Mouse (Mus musculus) brown adipose tissue, adult 24 weeks (tissue): Measurements from ENCODE around the gene Cd47. TPM values are rescaled to one million over a fixed set of nuclear protein-coding genes. Genes with fewer than 3 reads are reported as not detected.

Experiments
- H3K27ac ChIP-seq: fragments of 200-500 bp; replicated peaks from 2 replicates; pipeline ENCODE4 v1.5.1; 2012; ENCODE audit warnings: low read depth, mild to moderate bottlenecking, low read length
- H3K4me1 ChIP-seq: fragments of 200-500 bp; 2 replicates; pipeline ENCODE4 v1.6.1; 2012; ENCODE audit warnings: low read length, mixed read lengths; ENCODE audit not compliant: control insufficient read depth, insufficient read depth, insufficient read length
- H3K4me3 ChIP-seq: fragments of 200-500 bp; 2 replicates; pipeline ENCODE4 v1.5.1; 2012; ENCODE audit warnings: low read depth, mild to moderate bottlenecking, low read length, moderate library complexity; ENCODE audit not compliant: insufficient read depth
- polyA plus RNA-seq: library from polyadenylated mRNA; stranded (reverse); fragments of >200 nt; gene quantifications from 2 replicates; pipeline ENCODE4 v1.2.4, GENCODE M21; 2012; ENCODE audit not compliant: missing spikeins, insufficient read depth, insufficient read length

Gene Cd47
- polyA plus RNA-seq, 1 experiment, result 49.9 TPM

DNA sequence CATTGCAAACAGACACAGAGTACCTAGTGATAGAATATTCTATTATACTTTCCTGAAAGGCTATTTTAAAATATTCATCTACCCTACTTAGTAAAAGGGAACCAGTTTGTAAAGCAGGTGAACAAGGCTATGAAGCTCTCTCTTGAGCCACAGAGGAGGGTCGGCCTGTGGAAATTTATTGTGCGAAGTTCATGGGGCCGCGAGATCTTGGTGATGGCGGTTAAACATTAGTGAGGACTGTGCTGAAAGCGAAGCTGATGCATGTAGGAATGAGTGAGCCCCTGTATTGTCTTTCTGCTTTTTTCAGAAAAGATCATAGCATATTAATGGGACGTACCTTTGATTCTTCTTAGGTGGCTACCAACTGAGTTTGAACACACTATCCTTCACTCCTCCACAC, 147.3 kb downstream of the Cd47 start:
- Histone ChIP-seq H3K4me3 (no peak overlapping the region), H3K4me1 (peaks cover 5% of the 10 kb centered on the region; the same call in 1 of the 2 replicates)

DNA sequence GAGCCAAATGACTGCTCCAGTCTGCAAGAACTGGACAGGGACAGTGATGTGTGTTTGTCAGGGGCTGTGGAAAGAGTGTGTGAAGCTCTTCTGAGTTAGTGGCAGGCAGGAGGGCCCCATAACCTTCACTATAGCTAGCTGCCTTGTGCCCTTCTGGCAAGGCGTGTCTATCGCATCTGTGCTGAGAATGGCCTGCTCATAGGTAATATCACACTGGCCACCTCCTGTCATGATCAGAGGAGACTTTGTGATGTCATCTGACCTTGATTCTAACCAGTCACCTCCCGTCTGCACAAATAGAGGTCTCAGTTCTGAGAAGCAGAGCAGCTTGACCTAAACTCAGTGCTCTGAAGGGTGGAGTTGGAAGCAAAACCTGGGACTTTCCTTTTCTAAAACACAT, 148.0 kb downstream of the Cd47 start:
- no peak overlapping the region for H3K4me3 ChIP-seq
- H3K4me1 ChIP-seq, result peaks cover 6% of the 10 kb centered on the region; the same call in 1 of the 2 replicates
- no peak overlapping the region for H3K27ac ChIP-seq

More for the DNA sequence above, 147.3 kb downstream of the Cd47 start:
- no peak overlapping the region for H3K27ac ChIP-seq

- H3K4me3 ChIP-seq, result no peak overlapping the region
- no peak overlapping the region for H3K27ac ChIP-seq
- peaks cover 8% of the 10 kb centered on the region; the same call in 1 of the 2 replicates for H3K4me1 ChIP-seq
Observed at GRCm38 (mm10) chr16:49949261-49949660, 148.9 kb downstream of the Cd47 start.

GRCm38 (mm10) chr16:49950340-49950739, 150.0 kb downstream of the Cd47 start:
- peaks cover 10% of the 10 kb centered on the region; the same call in 1 of the 2 replicates for H3K4me1 ChIP-seq
- no peak overlapping the region for H3K4me3 ChIP-seq
- no peak overlapping the region for H3K27ac ChIP-seq

DNA sequence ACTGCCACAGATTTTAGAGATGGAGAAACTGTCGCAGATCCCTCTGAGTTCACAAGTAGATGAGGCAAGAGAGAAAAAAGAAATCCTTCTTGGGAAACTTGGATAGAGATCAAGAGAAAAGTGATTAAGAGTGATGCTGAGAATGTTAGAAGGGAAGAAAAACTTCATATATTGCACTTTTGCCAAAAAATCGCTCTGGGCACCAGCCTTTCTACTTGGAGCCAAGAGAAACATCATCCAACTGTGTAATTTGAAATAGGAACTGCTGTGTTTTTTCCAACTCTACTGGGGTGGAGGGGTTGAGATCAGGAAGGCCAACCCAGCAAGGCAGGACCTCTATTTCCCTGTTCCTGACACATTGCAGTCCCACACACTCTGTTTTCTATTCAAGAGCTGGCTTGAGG, 151.0 kb downstream of the Cd47 start:
- Histone ChIP-seq H3K4me3 (no peak overlapping the region), H3K27ac (peak overlapping the region; percentile 40; the same call in 1 of the 2 replicates), H3K4me1 (peaks cover 10% of the 10 kb centered on the region; the same call in 1 of the 2 replicates)

- H3K4me1 ChIP-seq, result peaks cover 10% of the 10 kb centered on the region; the same call in 1 of the 2 replicates
- no peak overlapping the region; the same call in 1 of the 2 replicates for H3K27ac ChIP-seq
- H3K4me3 ChIP-seq, result no peak overlapping the region
Observed at GRCm38 (mm10) chr16:49951925-49952523, 151.7 kb downstream of the Cd47 start.

- Histone ChIP-seq H3K4me3 (no peak overlapping the region), H3K27ac (peak overlapping the region; percentile 56), H3K4me1 (peaks cover 10% of the 10 kb centered on the region; the same call in 1 of the 2 replicates)
Observed at GRCm38 (mm10) chr16:49953817-49954216, 153.5 kb downstream of the Cd47 start.

DNA sequence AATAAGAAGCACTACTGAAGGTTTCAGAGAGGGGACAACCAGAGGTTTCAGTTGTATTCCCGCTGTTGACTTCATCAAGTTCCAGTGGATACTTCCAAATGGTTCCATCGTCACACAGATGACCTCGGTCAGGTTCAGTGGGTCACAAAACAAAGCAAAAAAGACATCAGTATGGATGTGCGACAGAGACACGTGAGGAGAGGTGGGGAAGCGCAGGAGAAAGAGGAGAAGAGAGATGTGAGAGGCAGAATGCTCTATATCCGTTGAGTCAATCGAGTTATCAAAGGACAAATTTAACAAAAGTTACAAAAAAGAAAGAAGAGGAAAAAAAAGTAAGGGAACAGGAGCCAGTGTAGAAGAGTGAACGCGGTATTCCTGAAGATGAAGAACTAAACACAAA, 154.6 kb downstream of the Cd47 start:
- Histone ChIP-seq H3K4me1 (peaks cover 10% of the 10 kb centered on the region; the same call in 1 of the 2 replicates), H3K27ac (no peak overlapping the region), H3K4me3 (no peak overlapping the region)

DNA sequence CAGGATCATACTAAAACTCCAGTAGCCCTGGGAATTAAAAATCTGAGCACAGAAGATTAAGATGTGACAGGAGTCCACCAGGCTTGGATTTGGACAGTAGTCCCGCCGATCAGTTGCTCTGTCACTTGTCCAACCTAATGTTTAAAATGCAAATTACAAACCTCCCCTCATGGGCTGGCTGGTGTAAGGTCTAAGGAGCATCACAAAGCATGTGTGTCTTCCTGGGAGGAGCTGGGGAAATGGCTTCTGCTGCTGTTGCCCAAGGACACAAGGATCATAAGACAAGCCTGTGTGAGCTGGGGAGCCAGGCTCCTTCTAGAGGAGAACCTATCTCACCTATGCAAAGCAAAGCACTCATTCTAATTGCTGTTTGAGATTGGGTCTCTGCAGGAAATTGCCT, 155.0 kb downstream of the Cd47 start:
- Histone ChIP-seq H3K4me3 (no peak overlapping the region), H3K27ac (no peak overlapping the region), H3K4me1 (peaks cover 10% of the 10 kb centered on the region; the same call in 1 of the 2 replicates)

DNA sequence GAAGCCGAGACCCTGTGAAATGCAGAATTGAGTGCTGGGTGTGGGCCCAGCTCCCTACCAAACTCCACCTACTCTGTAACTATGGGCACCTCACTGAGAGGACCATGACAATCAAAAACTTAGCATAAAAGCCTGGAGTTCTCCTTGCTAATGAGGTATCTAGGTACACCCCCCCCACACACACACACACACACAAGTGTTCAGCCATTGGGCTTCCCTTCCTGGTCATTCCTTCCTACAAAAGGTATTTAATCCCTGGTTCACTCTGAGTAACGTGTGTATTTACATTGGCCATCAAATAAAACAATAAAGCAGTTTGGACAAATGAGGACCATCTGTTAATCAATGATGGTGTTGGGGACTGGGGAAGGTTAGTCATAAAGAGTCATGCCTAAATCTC, 155.6 kb downstream of the Cd47 start:
- H3K27ac ChIP-seq, result no peak overlapping the region
- peaks cover 10% of the 10 kb centered on the region; the same call in 1 of the 2 replicates for H3K4me1 ChIP-seq
- no peak overlapping the region for H3K4me3 ChIP-seq

- Histone ChIP-seq H3K27ac (no peak overlapping the region), H3K4me1 (peaks cover 10% of the 10 kb centered on the region; the same call in 1 of the 2 replicates), H3K4me3 (no peak overlapping the region)
Observed at GRCm38 (mm10) chr16:49956531-49957302, 156.4 kb downstream of the Cd47 start.

GRCm38 (mm10) chr16:49958900-49959436, 158.6 kb downstream of the Cd47 start:
- Histone ChIP-seq H3K27ac (no peak overlapping the region), H3K4me3 (no peak overlapping the region), H3K4me1 (0 out of 2 replicates have a peak, but pooled peaks cover 2% of the 10 kb centered on the region)

- Histone ChIP-seq H3K4me1 (peaks cover 2% of the 10 kb centered on the region; the same call in 1 of the 2 replicates), H3K4me3 (no peak overlapping the region), H3K27ac (no peak overlapping the region)
Observed at GRCm38 (mm10) chr16:49962305-49962704, 162.0 kb downstream of the Cd47 start.

DNA sequence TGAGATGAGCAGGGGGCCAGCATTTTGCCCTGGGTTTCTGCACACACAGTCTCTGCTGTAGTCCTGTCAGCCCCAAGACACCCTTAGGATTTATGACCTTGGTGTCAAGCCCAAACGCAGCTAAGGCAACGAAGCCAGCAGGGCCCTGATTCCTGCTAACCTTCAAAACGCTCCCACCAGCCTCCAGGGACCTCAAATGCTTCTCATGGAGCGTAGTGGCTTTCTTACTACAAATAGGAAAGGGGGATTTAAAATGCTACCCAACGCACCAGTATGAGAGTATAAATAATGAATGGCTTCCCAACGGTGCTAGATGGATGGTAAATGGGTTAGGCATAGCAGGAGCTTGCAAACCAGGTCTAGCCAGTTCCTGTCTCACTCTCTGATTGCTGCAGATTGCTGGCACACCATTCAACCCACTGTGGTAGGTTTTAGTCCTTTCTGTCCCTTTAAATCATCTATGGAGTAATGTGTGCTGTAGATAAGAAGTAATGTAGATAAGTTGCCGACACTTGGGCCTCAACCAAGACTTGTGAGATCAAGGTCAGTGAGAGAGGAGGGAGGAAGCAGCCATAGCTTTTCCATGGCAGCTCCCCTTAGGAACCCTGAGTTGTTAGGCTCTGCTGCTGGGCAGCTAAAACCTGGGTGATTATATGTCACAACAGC, 164.1 kb downstream of the Cd47 start:
- Histone ChIP-seq H3K4me3 (no peak overlapping the region), H3K4me1 (peaks cover 2% of the 10 kb centered on the region; the same call in 1 of the 2 replicates), H3K27ac (no peak overlapping the region)
